Mouse (Mus musculus): ENCODE results near the gene Tdrd3.

- no peak for TF ChIP-seq CTCF (IDR thresholded peaks at IDR 0.05; ENCODE audit: borderline replicate concordance, insufficient read depth, low read length)
- no peak for TF ChIP-seq POLR2A (IDR thresholded peaks at IDR 0.05; ENCODE audit: low read depth, low read length)
Observed at GRCm38 (mm10) chr14:87464655-87465054, 48.2 kb downstream of the Tdrd3 start.
